Mouse (Mus musculus): ENCODE data around the gene Mpzl1.

DNA sequence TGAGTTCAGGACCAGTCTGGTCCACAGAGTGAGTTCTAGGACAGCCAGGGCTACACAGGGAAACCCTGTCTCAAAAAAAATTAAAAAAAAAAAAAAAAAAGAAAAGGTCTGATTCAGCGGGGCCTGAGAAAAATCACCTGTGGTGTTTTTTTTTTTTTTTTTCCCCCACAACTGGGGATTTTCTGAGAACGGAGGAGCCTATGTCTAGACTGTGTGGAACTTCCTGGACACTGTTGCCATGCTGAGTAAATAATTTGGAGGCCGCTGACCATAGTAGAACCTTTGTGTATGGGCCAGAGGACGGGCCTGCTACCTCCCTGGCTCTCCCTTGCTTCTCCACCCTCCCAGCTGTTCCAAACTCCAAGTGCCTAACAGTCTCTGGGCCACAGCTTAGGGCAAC, 34.6 kb upstream of the Mpzl1 start:
- TF ChIP-seq CTCF (IDR thresholded peaks at IDR 0.05): no peak
- TF ChIP-seq EP300 (IDR thresholded peaks at IDR 0.05): no peak
